Mouse (Mus musculus) liver, postnatal 0 days (tissue): Measurements from ENCODE around the gene Ppil6. TPM values are rescaled to one million over a fixed set of nuclear protein-coding genes. Genes with fewer than 3 reads are reported as not detected.

Experiments
- ATAC-seq: fragments of 200-750 bp; cut with Nextera tagmentation; 2 replicates; pipeline ENCODE4 v1.8.0; 2017; ENCODE audit warnings: mild to moderate bottlenecking, moderate library complexity
- DNase-seq: peaks from one replicate; pipeline ENCODE4 v3.0.0-alpha.2; 2016
- H3K27ac ChIP-seq: fragments of 300-500 bp; sonication (generic); 2 replicates; pipeline ENCODE4 v1.5.1; 2014; ENCODE audit warnings: antibody characterized with exemption, moderate library complexity, mild to moderate bottlenecking, low read depth
- H3K27me3 ChIP-seq: fragments of 300-500 bp; sonication (generic); 2 replicates; pipeline ENCODE4 v1.6.1; 2014; ENCODE audit warnings: low read length, control low read depth, mixed read lengths; ENCODE audit not compliant: insufficient read depth
- H3K36me3 ChIP-seq: fragments of 300-500 bp; sonication (generic); replicated peaks from 2 replicates; pipeline ENCODE4 v1.6.1; 2014; ENCODE audit warnings: mild to moderate bottlenecking, control low read depth, low read length, moderate library complexity, mixed read lengths; ENCODE audit not compliant: insufficient read depth
- H3K4me1 ChIP-seq: fragments of 300-500 bp; sonication (generic); 2 replicates; pipeline ENCODE4 v1.6.1; 2014; ENCODE audit warnings: antibody characterized with exemption, mild to moderate bottlenecking, control low read depth; ENCODE audit not compliant: insufficient read depth
- H3K4me2 ChIP-seq: fragments of 300-500 bp; sonication (generic); 2 replicates; pipeline ENCODE4 v1.6.1; 2014; ENCODE audit warnings: low read depth, mild to moderate bottlenecking, low read length, moderate library complexity, mixed read lengths
- H3K4me3 ChIP-seq: fragments of 300-500 bp; sonication (generic); 2 replicates; pipeline ENCODE4 v1.5.1; 2014; ENCODE audit warnings: low read depth, low read length
- H3K9ac ChIP-seq: fragments of 300-500 bp; sonication (generic); replicated peaks from 2 replicates; pipeline ENCODE4 v1.6.1; 2014; ENCODE audit warnings: mild to moderate bottlenecking, moderate library complexity
- H3K9me3 ChIP-seq: fragments of 300-500 bp; sonication (generic); 2 replicates; pipeline ENCODE4 v1.6.1; 2016; ENCODE audit warnings: mild to moderate bottlenecking, control low read depth, low read length, mixed read lengths
- CTCF ChIP-seq: sonication (generic); IDR thresholded peaks from 2 replicates; pipeline ENCODE4 v1.5.1; 2016; ENCODE audit warnings: antibody characterized with exemption, low read depth
- EP300 ChIP-seq: IDR thresholded peaks from 2 replicates; pipeline ENCODE4 v1.6.1; 2016; ENCODE audit warnings: antibody characterized with exemption, low read depth, mild to moderate bottlenecking
- WGBS: fragments of 180-500 bp; shearing (Covaris S2); extraction: QIAGEN DNeasy Blood & Tissue Kit; methylation state at CpG from one replicate; pipeline ENCODE4 v1.1.7; 2014; ENCODE audit not compliant: insufficient replicate concordance; 5-methylcytosine and 5-hydroxymethylcytosine counted together
- polyA plus RNA-seq: library from polyadenylated mRNA; unstranded; fragments of >200 nt; fragmentation: Nextera tagmentation; extraction: Ambion mirVana; gene quantifications from 2 replicates; pipeline ENCODE4 v1.2.1, GENCODE M21; 2015

Ppil6 gene
- polyA plus RNA-seq, 1 experiment from 2014 or later, result 0.25 TPM

DNA sequence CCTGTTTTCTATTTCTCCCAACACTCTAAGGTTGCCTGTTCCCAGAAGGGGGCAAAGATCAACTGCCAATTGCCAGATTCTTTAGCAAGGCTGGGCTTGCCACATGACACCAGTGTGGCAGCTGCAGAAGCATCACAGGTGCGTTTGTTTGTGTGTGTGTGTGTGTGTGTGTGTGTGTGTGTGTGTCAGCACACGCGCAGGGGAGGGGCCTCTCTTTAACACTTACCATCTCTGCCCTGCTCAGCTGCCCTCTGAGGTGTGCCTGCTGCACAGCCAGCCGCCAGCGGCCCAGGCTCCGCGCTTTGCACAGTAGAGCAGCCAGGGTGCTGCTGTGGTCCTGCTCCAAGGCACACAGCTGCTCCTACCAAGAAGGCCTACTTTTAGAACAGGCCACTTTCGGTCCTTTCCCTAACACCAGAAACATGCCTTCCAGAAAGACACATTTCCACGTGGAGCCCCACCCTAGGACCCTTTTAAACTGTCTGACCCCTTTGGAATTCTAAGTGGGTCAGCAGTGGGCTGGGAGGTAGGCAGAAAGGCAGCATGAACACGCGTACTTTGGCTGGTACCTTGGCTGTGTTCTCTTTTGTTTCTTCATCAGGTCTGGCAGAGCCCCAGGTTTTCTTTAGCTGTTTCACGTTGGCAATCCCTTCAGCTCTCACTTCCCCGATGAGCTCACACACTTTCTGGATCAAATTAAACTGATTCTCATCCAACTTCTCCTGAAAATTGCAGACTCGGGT, 62.8 kb downstream of the Ppil6 start:
- TF ChIP-seq CTCF (no peak), EP300 (0 out of 2 replicates have a peak, but pooled peaks have one; percentile 26)
- Histone ChIP-seq H3K4me2 (no peak overlapping the region), H3K36me3 (no peaks in the 10 kb centered on the region), H3K27me3 (no peaks in the 10 kb centered on the region), H3K4me1 (peaks cover 6% of the 10 kb centered on the region; the same call in 1 of the 2 replicates), H3K27ac (peak overlapping the region; percentile 73), H3K9me3 (peaks cover 9% of the 10 kb centered on the region; the same call in 1 of the 2 replicates), H3K9ac (no peak overlapping the region), H3K4me3 (no peak overlapping the region)
- DNase-seq (peak; percentile 65), ATAC-seq (peak; percentile 89)
- 54% methylated on average over 14 of the region's 14 CpGs for WGBS

DNA sequence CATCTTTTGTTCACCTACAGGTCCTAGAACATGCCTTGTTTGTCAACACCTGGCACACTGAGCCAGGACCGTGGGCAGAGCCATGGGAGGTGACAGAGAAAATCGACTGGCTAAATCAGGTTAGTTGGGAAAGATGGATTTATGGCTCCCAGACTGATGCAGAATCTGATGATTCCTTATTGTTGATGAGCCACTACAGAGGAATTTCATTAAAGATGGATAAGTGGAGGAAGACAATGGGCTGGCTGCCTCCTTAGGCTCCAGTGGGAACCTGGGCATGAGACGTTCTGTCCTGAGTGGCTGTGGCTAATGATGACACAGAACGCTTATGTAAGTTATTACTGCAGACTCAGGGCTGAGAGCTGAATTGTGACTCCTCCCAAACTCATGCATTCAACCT, 63.5 kb downstream of the Ppil6 start:
- Histone ChIP-seq H3K27ac (peak overlapping the region; percentile 73), H3K36me3 (no peaks in the 10 kb centered on the region), H3K4me2 (no peak overlapping the region), H3K27me3 (no peaks in the 10 kb centered on the region), H3K4me1 (peaks cover 6% of the 10 kb centered on the region; the same call in 1 of the 2 replicates), H3K4me3 (no peak overlapping the region), H3K9ac (no peak overlapping the region), H3K9me3 (peaks cover 9% of the 10 kb centered on the region; the same call in 1 of the 2 replicates)
- TF ChIP-seq EP300, result no peak
- no peak for TF ChIP-seq CTCF
- 81% methylated on average over 4 of the region's 4 CpGs for whole genome bisulfite sequencing
- ATAC-seq (no peak), DNase-seq (no peak)

DNA sequence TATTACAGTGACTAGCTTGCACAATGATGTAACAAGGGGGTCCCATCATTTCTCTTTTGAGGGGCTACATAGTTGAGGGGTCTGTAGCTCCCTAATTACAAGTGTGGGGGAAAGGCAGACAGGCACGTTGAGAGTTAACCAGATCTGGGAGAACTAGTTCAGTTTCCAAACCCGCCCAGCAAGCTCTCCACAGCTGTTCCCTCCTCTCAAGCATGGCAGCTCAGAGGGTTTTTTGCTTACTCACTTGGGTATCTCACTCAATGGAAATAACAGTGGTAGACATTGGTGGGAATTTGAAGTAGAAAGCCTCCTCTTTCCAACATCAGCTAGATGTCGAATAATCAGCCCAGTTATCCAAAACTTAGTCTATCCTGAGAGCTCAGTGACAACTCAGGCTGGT, 64.8 kb downstream of the Ppil6 start:
- no peak for ATAC-seq
- H3K4me2 ChIP-seq, result no peak overlapping the region
- H3K9ac ChIP-seq, result no peak overlapping the region
- H3K27ac ChIP-seq, result no peak overlapping the region
- no peaks in the 10 kb centered on the region for H3K36me3 ChIP-seq
- no peak for DNase-seq
- H3K9me3 ChIP-seq, result peaks cover 5% of the 10 kb centered on the region; the same call in 1 of the 2 replicates
- H3K4me1 ChIP-seq, result peaks cover 6% of the 10 kb centered on the region; the same call in 1 of the 2 replicates
- H3K27me3 ChIP-seq, result no peaks in the 10 kb centered on the region
- TF ChIP-seq EP300 (no peak), CTCF (no peak)
- WGBS, result 67% methylated on average over 3 of the region's 3 CpGs
- H3K4me3 ChIP-seq, result no peak overlapping the region

DNA sequence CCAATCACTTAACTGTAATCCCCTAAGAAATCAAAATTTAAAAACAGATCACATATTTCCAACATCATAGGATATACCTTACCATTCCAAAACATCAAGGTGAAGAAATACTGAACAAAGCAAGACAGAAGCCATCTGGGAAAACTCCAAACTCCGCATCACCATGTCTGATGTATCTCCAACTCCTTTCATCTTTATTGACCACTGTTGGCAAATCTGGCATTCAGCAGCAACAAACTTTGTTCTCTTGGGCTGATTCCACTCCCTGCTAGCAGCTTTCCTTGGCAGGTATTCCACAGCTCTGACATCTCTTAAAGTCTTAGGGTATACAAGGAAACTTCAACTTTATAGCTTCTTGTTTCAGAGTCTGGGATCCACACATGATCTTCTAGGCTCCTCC, 68.2 kb downstream of the Ppil6 start:
- WGBS, result 84% methylated on average over 1 of the region's 1 CpGs
- Histone ChIP-seq H3K27me3 (no peaks in the 10 kb centered on the region), H3K4me3 (no peak overlapping the region), H3K9me3 (peaks cover 8% of the 10 kb centered on the region), H3K27ac (no peak overlapping the region), H3K4me2 (no peak overlapping the region), H3K4me1 (no peaks in the 10 kb centered on the region), H3K9ac (no peak overlapping the region), H3K36me3 (no peaks in the 10 kb centered on the region)
- TF ChIP-seq EP300 (no peak), CTCF (no peak)
- no peak for DNase-seq
- no peak for ATAC-seq

DNA sequence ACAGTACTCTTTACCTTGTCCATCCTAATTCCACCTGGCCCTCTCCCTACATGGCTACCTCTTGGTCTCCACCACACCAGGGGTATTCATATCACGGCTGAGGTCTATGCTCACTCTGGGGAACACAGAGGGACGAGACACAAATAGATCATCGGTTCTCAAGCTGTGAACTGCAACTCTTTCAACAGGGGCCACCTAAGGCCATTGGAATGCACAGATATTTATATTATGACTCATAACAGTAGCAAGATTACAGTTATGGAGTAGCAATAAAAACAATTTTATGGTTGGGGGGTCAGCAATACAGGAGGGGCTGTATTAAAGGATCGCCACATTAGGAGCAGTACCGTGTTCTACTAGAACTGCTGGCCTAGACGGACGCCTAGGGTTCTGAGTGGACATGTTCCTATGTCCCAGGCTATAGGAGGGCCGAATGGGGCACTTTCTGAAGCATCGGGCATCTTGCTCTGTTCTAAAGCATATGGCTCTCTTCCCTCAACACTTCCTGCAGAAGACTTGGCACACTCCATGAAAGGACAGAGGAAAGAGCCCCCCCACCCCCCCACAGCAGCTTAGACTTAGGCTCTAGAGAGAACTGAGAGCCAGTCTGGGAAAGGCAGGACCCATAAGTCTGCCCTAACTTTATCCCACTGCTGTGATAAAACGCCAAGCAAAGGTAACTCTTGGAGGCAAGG, 71.6 kb downstream of the Ppil6 start:
- H3K36me3 ChIP-seq, result no peaks in the 10 kb centered on the region
- no peak for TF ChIP-seq EP300
- TF ChIP-seq CTCF, result no peak
- H3K4me1 ChIP-seq, result no peaks in the 10 kb centered on the region
- no peak overlapping the region for H3K9ac ChIP-seq
- no peak for DNase-seq
- H3K9me3 ChIP-seq, result peaks cover 8% of the 10 kb centered on the region
- WGBS, result 83% methylated on average over 10 of the region's 10 CpGs
- H3K4me2 ChIP-seq, result no peak overlapping the region
- H3K27ac ChIP-seq, result no peak overlapping the region
- H3K27me3 ChIP-seq, result no peaks in the 10 kb centered on the region
- no peak for ATAC-seq
- H3K4me3 ChIP-seq, result no peak overlapping the region

Other genes with a start within 250 kb of the Ppil6 start
- gene Fig4, start 187.2 kb upstream of the Ppil6 start, polyA plus RNA-seq, result 5.8 and 6.0 TPM in 2 replicates
- not detected in 2 replicates for gene Ak9, start 186.5 kb upstream of the Ppil6 start, polyA plus RNA-seq
- gene Zbtb24, start 40.1 kb upstream of the Ppil6 start, polyA plus RNA-seq, result 3.9 and 4.7 TPM in 2 replicates
- 4.3 TPM in 2 replicates for gene Mical1, start 14.1 kb upstream of the Ppil6 start, polyA plus RNA-seq
- 17.9 and 19.7 TPM in 2 replicates for gene Smpd2, start 70 bp upstream of the Ppil6 start, polyA plus RNA-seq
- 77.8 and 93.3 TPM in 2 replicates for gene Cd164, start 29.0 kb downstream of the Ppil6 start, polyA plus RNA-seq
- 0.36 and 0.62 TPM in 2 replicates for gene Ccdc162, start 226.2 kb downstream of the Ppil6 start, polyA plus RNA-seq